43 mouse cellular contexts compared by ENCODE assay signal in the genomic region with DNA sequence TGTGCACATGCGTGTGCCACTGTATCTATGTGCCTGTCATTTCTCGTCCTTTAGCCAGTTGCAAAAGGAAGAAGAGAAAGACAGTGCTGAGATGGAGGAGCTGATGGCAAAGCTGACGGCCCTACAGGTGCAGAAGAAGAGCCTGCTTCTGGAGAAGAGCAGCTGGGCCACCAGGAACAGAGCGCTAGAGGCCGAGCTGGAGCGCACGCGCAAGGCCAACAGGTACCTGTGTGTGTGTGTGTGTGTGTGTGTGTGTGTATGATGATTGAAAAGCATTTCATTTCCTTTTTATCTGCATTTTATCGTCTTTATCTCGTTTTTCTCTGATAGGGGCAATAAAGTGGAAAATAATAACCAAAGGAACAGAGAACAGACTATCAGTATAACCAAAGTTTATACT. TPM values are rescaled to one million over a fixed set of nuclear protein-coding genes. Genes with fewer than 3 reads are reported as not detected.
"Had no signal": no experiment of that assay in that cellular context is flagged by ENCODE, and none has a peak within 500 bp of the region (broad histone marks: within the 10 kb centered on the region; RNA-seq: fewer than 3 reads in every experiment).

No protein-coding gene starts in this region.

- H3K4me3 ChIP-seq: heart, embryonic 10.5 days; heart, embryonic 12.5 days; heart, embryonic 13.5 days; heart, embryonic 15.5 days; hindbrain, embryonic 10.5 days; hindbrain, embryonic 12.5 days; hindbrain, embryonic 13.5 days; hindbrain, embryonic 15.5 days; kidney, embryonic 15.5 days; layer of hippocampus, adult 2 months; left cerebral cortex, adult 2 months had no signal

- H3K27ac ChIP-seq: heart, embryonic 10.5 days; heart, embryonic 13.5 days; heart, embryonic 15.5 days; hindbrain, embryonic 10.5 days; hindbrain, embryonic 12.5 days; hindbrain, embryonic 13.5 days; hindbrain, embryonic 14.5 days; hindbrain, embryonic 15.5 days; hindbrain, postnatal 0 days; kidney, embryonic 15.5 days; kidney, postnatal 0 days; layer of hippocampus, adult 2 months; left cerebral cortex, adult 2 months had no signal

- H3K27me3 ChIP-seq: heart, embryonic 12.5 days; heart, embryonic 13.5 days; heart, embryonic 15.5 days; hindbrain, embryonic 12.5 days; hindbrain, embryonic 13.5 days; hindbrain, embryonic 15.5 days; kidney, embryonic 15.5 days had no signal

- ATAC-seq: hindbrain, embryonic 16.5 days; hindbrain, postnatal 0 days; inflammation-experienced regulatory T-cells, adult 6 months had no signal

- H3K4me2 ChIP-seq: heart, embryonic 11.5 days; heart, embryonic 12.5 days; heart, embryonic 13.5 days; heart, embryonic 15.5 days; hindbrain, embryonic 12.5 days; hindbrain, embryonic 13.5 days; hindbrain, embryonic 14.5 days; hindbrain, embryonic 15.5 days; kidney, embryonic 15.5 days had no signal

- H3K9me3 ChIP-seq: heart, embryonic 10.5 days; heart, embryonic 12.5 days; heart, embryonic 13.5 days; heart, embryonic 15.5 days; hindbrain, embryonic 10.5 days; hindbrain, embryonic 12.5 days; hindbrain, embryonic 13.5 days; hindbrain, embryonic 15.5 days; kidney, embryonic 15.5 days had no signal

- H3K9ac ChIP-seq: heart, embryonic 12.5 days; heart, embryonic 13.5 days; heart, embryonic 15.5 days; hindbrain, embryonic 12.5 days; hindbrain, embryonic 13.5 days; hindbrain, embryonic 14.5 days; hindbrain, embryonic 15.5 days; kidney, embryonic 15.5 days had no signal

- H3K4me1 ChIP-seq: heart, embryonic 10.5 days; heart, embryonic 12.5 days; heart, embryonic 13.5 days; heart, embryonic 15.5 days; hindbrain, embryonic 10.5 days; hindbrain, embryonic 12.5 days; hindbrain, embryonic 13.5 days; hindbrain, embryonic 15.5 days; kidney, embryonic 15.5 days had no signal

- DNase-seq: heart, postnatal 10 days; heart, postnatal 14 days; heart, postnatal 36 days; heart, postnatal 4 days; kidney, adult 11 months; kidney, adult 18-20 months; kidney, adult 2 months; kidney, adult 8-10 months; kidney, adult 9 months; kidney, postnatal 10 days; kidney, postnatal 14 days; kidney, postnatal 25 days; kidney, postnatal 36 days; kidney, postnatal 4 days; layer of hippocampus, adult 9-11 months; layer of hippocampus, postnatal 36 days had no signal

RNA-seq across cellular contexts. Expression of a gene that starts 20.4 kb away (rescaled TPM):
- total RNA-seq: heart, adult 8-10 months; heart, postnatal 10 days; heart, postnatal 14 days; heart, postnatal 25 days; heart, postnatal 36 days; heart, postnatal 4 days; hematopoietic stem cell, adult 5-6 weeks; hindbrain, postnatal 0 days; layer of hippocampus, adult 18-20 months; layer of hippocampus, adult 2 months; layer of hippocampus, adult 8-10 months; layer of hippocampus, postnatal 10 days; layer of hippocampus, postnatal 14 days; layer of hippocampus, postnatal 25 days; layer of hippocampus, postnatal 36 days; left cerebral cortex, adult 18-20 months; left cerebral cortex, adult 2 months had no signal
- polyA plus RNA-seq: hindbrain, embryonic 11.5 days; hindbrain, embryonic 12.5 days; hindbrain, embryonic 13.5 days; hindbrain, embryonic 14.5 days; hindbrain, embryonic 15.5 days; hindbrain, postnatal 0 days; inflammation-experienced regulatory T-cells, adult 6 months had no signal
